Comparison of ENCODE assay signal across 1 mouse cellular context in genomic region chr8:124980036-124980435, GRCm38 (mm10).
TF ChIP-seq lines count a peak whose summit lies in the region.

No protein-coding gene starts in this region.

TF ChIP-seq in MEL, 35 proteins besides CTCF, POLR2A, EP300 and RAD21 (continued from another document):
- TF ChIP-seq MAZ (IDR thresholded peaks at IDR 0.05; ENCODE audit: low read depth, low read length), result no peak
